Mouse (Mus musculus): Measurements from ENCODE around the gene Sgcb. TPM values are rescaled to one million over a fixed set of nuclear protein-coding genes. Genes with fewer than 3 reads are reported as not detected.

Sgcb gene
- total and polyA plus RNA-seq, 3 experiments, result 3.6 to 8.4 TPM; not detected in 1

GRCm38 (mm10) chr5:73632291-73632690 lies 15.3 kb downstream of the Sgcb start, which contains the start of gene Lrrc66:
TSS of gene Lrrc66 (minus strand) at chr5:73632526.
- H3K36me3 ChIP-seq (ENCODE audit: control insufficient read depth in 1 of 2, insufficient read depth in 2 of 2, low read length in 2 of 2), result peaks cover 0 to 5% of the 10 kb centered on the region in 2 experiments; a peak in 2 of 4 replicates
- H3K4me3 ChIP-seq (ENCODE audit: control insufficient read depth in 1 of 2, insufficient read depth in 1 of 2, low read depth in 2 of 2, low read length in 2 of 2), result no peak within 1 kb of the TSS
- no peak for DNase-seq (ENCODE audit: low read depth, low spot score)
- no peaks in the 10 kb centered on the region for H3K27me3 ChIP-seq (ENCODE audit: control insufficient read depth in 1 of 2, insufficient read depth in 2 of 2, low read length in 2 of 2)
- no peak within 1 kb of the TSS for H3K9ac ChIP-seq (ENCODE audit: control insufficient read depth, low read depth, low read length, poor library complexity, severe bottlenecking)
- H3K27ac ChIP-seq (ENCODE audit: control insufficient read depth, low read depth, low read length), result no peak within 1 kb of the TSS
- H3K79me2 ChIP-seq (ENCODE audit: control insufficient read depth, insufficient read depth, low read length, poor library complexity), result no peaks in the 10 kb centered on the region
- peaks cover 4 to 13% of the 10 kb centered on the region in 2 experiments; a peak in 3 of 4 replicates for H3K4me1 ChIP-seq (ENCODE audit: control insufficient read depth in 1 of 2, insufficient read depth in 2 of 2, low read length in 2 of 2)
- TF ChIP-seq NELFE (IDR thresholded peaks at IDR 0.05; ENCODE audit: low read depth, low read length) (no peak), MYC (IDR thresholded peaks at IDR 0.05; ENCODE audit: low read depth, low read length) (no peak)
- no peaks in the 10 kb centered on the region for H3K9me3 ChIP-seq (replicated peaks; ENCODE audit: insufficient read depth, low read length)

GRCm38 (mm10) chr5:73631001-73631558 lies 16.5 kb downstream of the Sgcb start:
- no peak overlapping the region; a peak in 1 of 4 replicates for H3K4me3 ChIP-seq (ENCODE audit: control insufficient read depth in 1 of 2, insufficient read depth in 1 of 2, low read depth in 2 of 2, low read length in 2 of 2)
- peak overlapping the region; percentile 68; the same call in 1 of the 2 replicates for H3K27ac ChIP-seq (ENCODE audit: control insufficient read depth, low read depth, low read length)
- no peak for DNase-seq (ENCODE audit: low read depth, low spot score)
- H3K79me2 ChIP-seq (ENCODE audit: control insufficient read depth, insufficient read depth, low read length, poor library complexity), result no peaks in the 10 kb centered on the region
- no peaks in the 10 kb centered on the region for H3K27me3 ChIP-seq (ENCODE audit: control insufficient read depth in 1 of 2, insufficient read depth in 2 of 2, low read length in 2 of 2)
- H3K9ac ChIP-seq (ENCODE audit: control insufficient read depth, low read depth, low read length, poor library complexity, severe bottlenecking), result no peak overlapping the region
- H3K9me3 ChIP-seq (replicated peaks; ENCODE audit: insufficient read depth, low read length), result no peaks in the 10 kb centered on the region
- H3K4me1 ChIP-seq (ENCODE audit: control insufficient read depth in 1 of 2, insufficient read depth in 2 of 2, low read length in 2 of 2), result peaks cover 4 to 13% of the 10 kb centered on the region in 2 experiments; a peak in 3 of 4 replicates
- no peak for TF ChIP-seq ZC3H11A (IDR thresholded peaks at IDR 0.05; ENCODE audit: low read depth, low read length)
- no peak for TF ChIP-seq MAZ (IDR thresholded peaks at IDR 0.05; ENCODE audit: low read depth, low read length)
- no peak for TF ChIP-seq SIN3A (IDR thresholded peaks at IDR 0.05; ENCODE audit: low read length)
- TF ChIP-seq POLR2AphosphoS5 (IDR thresholded peaks at IDR 0.05; ENCODE audit: borderline replicate concordance, low read depth, low read length), result no peak
- TF ChIP-seq TAL1 (IDR thresholded peaks at IDR 0.05; ENCODE audit: low read length), result no peak
- no peak for TF ChIP-seq BHLHE40 (IDR thresholded peaks at IDR 0.05; ENCODE audit: borderline replicate concordance, low read depth, low read length)
- TF ChIP-seq MAX (IDR thresholded peaks at IDR 0.05; ENCODE audit: low read length), result no peak
- TF ChIP-seq TBP (IDR thresholded peaks at IDR 0.05; ENCODE audit: low read depth, low read length), result no peak
- no peak for TF ChIP-seq CHD1 (IDR thresholded peaks at IDR 0.05; ENCODE audit: low read depth, low read length)
- TF ChIP-seq ZNF384 (IDR thresholded peaks at IDR 0.05; ENCODE audit: low read depth, low read length), result no peak
- TF ChIP-seq ETS1 (IDR thresholded peaks at IDR 0.05; ENCODE audit: low read depth, low read length), result no peak
- no peak for TF ChIP-seq MAFK (IDR thresholded peaks at IDR 0.05; ENCODE audit: borderline replicate concordance, low read depth, low read length)
- no peak for TF ChIP-seq NRF1 (IDR thresholded peaks at IDR 0.05; ENCODE audit: insufficient read depth, low read depth, low read length, poor library complexity, severe bottlenecking)
- TF ChIP-seq E2F4 (IDR thresholded peaks at IDR 0.05; ENCODE audit: borderline replicate concordance, low read depth, low read length), result no peak
- TF ChIP-seq NELFE (IDR thresholded peaks at IDR 0.05; ENCODE audit: low read depth, low read length), result no peak
- TF ChIP-seq MYC (IDR thresholded peaks at IDR 0.05; ENCODE audit: low read depth, low read length), result no peak
- no peak for TF ChIP-seq RCOR1 (IDR thresholded peaks at IDR 0.05; ENCODE audit: low read depth, low read length)
- no peak for TF ChIP-seq GABPA (IDR thresholded peaks at IDR 0.05; ENCODE audit: low read depth, low read length)
- peaks cover 0 to 5% of the 10 kb centered on the region in 2 experiments; a peak in 2 of 4 replicates for H3K36me3 ChIP-seq (ENCODE audit: control insufficient read depth in 1 of 2, insufficient read depth in 2 of 2, low read length in 2 of 2)
